Mouse (Mus musculus): ENCODE data around the gene Tmem212.

DNA sequence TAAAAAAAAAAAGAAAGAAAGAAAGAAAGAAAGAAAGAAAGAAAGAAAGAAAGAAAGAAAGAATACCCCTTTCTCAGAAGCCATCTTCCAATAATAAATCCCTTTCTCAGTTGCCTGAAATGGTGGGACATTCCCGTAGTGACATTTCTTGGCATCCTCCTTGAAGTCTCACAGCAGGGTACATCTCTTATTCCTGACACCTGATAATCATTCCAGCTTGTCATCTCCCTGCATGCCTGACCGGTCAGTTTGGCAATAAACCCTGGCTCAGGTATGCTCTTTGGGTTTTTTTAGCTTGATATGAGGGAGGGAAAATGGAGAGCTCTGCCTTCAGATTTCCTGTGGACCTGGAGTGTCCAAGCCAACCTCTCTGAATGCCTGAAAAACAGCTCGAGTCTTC lies 59.9 kb downstream of the Tmem212 start:
- no peak for TF ChIP-seq GATA1 (IDR thresholded peaks at IDR 0.05; ENCODE audit: borderline replicate concordance, low read length)
- no peak for TF ChIP-seq FLI1 (IDR thresholded peaks at IDR 0.05; ENCODE audit: low read length)

Data from megakaryocyte, embryonic 14.5 days (primary cell).